In the genomic region with DNA sequence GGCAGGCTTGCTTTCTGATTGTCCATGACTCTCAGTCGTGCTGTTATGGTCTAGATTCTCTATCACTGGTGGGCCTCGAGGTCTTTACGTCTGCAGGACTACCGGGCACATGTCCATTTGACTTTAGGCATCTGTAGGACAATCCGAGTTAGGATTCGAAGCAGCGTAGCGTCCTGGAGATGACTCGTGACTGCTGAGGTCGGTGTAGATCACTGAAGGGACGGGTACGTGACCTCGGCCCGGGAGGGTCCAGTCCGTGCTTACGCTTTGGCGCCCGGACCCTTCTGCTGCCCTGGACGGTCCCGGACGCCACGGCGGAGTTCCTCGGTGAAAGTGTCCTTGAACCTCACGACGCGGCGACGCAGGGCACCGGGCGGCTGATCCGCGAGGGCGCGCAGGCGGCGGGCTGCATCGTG, we compare ENCODE assay signal across 8 mouse cellular contexts. TPM values are rescaled to one million over a fixed set of nuclear protein-coding genes. Genes with fewer than 3 reads are reported as not detected.
DNase-seq lines count a peak whose midpoint lies in the region; ATAC-seq and TF ChIP-seq lines count a peak whose summit lies in the region.

No protein-coding gene starts in this region.

- ATAC-seq in forebrain, embryonic 14.5 days = peak; percentile 64
- ATAC-seq in liver, embryonic 14.5 days (ENCODE audit: insufficient read depth) = peak; percentile 54

- H3K9ac ChIP-seq in forebrain, embryonic 14.5 days (ENCODE audit: low read length) = peak overlapping the region; percentile 90
- H3K9ac ChIP-seq in liver, embryonic 14.5 days (replicated peaks) = peak overlapping the region; percentile 92

- DNase-seq in layer of hippocampus, adult 2 months (ENCODE audit: low spot score in 2 of 2) = no peak
- no peak for DNase-seq in layer of hippocampus, postnatal 25 days (ENCODE audit: extremely low spot score in 1 of 2, low spot score in 1 of 2)
- peak; percentile 10 for DNase-seq in forebrain, embryonic 14.5 days (ENCODE audit: low spot score)
- no peak for DNase-seq in liver, embryonic 14.5 days (ENCODE audit: low read depth in 3 of 3, low spot score in 3 of 3)
- no peak for DNase-seq in right cerebral cortex, postnatal 14 days
- no peak for DNase-seq in urinary bladder, postnatal 36 days (ENCODE audit: low spot score in 2 of 2)
- no peak for DNase-seq in adrenal gland, adult (ENCODE audit: inconsistent age in 2 of 2, low spot score in 1 of 2)

- no peaks in the 10 kb centered on the region for H3K9me3 ChIP-seq in forebrain, embryonic 14.5 days (replicated peaks; ENCODE audit: control insufficient read depth, low read length)
- H3K9me3 ChIP-seq in liver, embryonic 14.5 days (ENCODE audit: control insufficient read depth, low read length) = no peaks in the 10 kb centered on the region

- H3K27ac ChIP-seq in layer of hippocampus, adult 2 months = peak overlapping the region; percentile 95
- peak overlapping the region; percentile 83 for H3K27ac ChIP-seq in bone marrow macrophage, adult 2 months (ENCODE audit: insufficient read depth, low read depth, low read length)
- H3K27ac ChIP-seq in forebrain, embryonic 14.5 days (ENCODE audit: low read depth, low read length) = peak overlapping the region; percentile 86
- H3K27ac ChIP-seq in liver, embryonic 14.5 days = peak overlapping the region; percentile 11

- peak overlapping the region; percentile 95 for H3K4me3 ChIP-seq in layer of hippocampus, adult 2 months
- peak overlapping the region; percentile 94 for H3K4me3 ChIP-seq in bone marrow macrophage, adult 2 months (ENCODE audit: insufficient read depth, low read length)
- peak overlapping the region; percentile 87 for H3K4me3 ChIP-seq in forebrain, embryonic 14.5 days (ENCODE audit: low read depth, low read length)
- H3K4me3 ChIP-seq in liver, embryonic 14.5 days (ENCODE audit: insufficient read depth in 1 of 2, low read depth in 2 of 2, low read length in 2 of 2) = peak overlapping the region; percentile 70 to 95

- H3K4me1 ChIP-seq in bone marrow macrophage, adult 2 months (ENCODE audit: control insufficient read depth, insufficient read depth, low read length) = peaks cover 18% of the 10 kb centered on the region
- peaks cover 18% of the 10 kb centered on the region for H3K4me1 ChIP-seq in forebrain, embryonic 14.5 days (ENCODE audit: control insufficient read depth, insufficient read depth, low read length)
- H3K4me1 ChIP-seq in liver, embryonic 14.5 days (replicated peaks; ENCODE audit: control insufficient read depth in 2 of 2, insufficient read depth in 2 of 2, low read length in 1 of 2) = peaks cover 2 to 15% of the 10 kb centered on the region in 2 experiments

- TF ChIP-seq POLR2A in bone marrow macrophage, adult 2 months (IDR thresholded peaks at IDR 0.05; ENCODE audit: borderline replicate concordance, low read depth, low read length) = no peak

- TF ChIP-seq CTCF in layer of hippocampus, adult 2 months (conservative IDR thresholded peaks at IDR 0.05) = no peak
- TF ChIP-seq CTCF in bone marrow macrophage, adult 2 months (IDR thresholded peaks at IDR 0.05; ENCODE audit: low read depth, low read length) = no peak
- TF ChIP-seq CTCF in liver, embryonic 14.5 days (IDR thresholded peaks at IDR 0.05; ENCODE audit: low read depth) = no peak

- peak overlapping the region; percentile 93 for H3K4me2 ChIP-seq in forebrain, embryonic 14.5 days (ENCODE audit: low read length)
- peak overlapping the region; percentile 96 for H3K4me2 ChIP-seq in liver, embryonic 14.5 days (ENCODE audit: low read depth)

- no peak for TF ChIP-seq EP300 in liver, embryonic 14.5 days (IDR thresholded peaks at IDR 0.05; ENCODE audit: low read depth)

- peaks cover 16% of the 10 kb centered on the region; the same call in 1 of the 2 replicates for H3K36me3 ChIP-seq in forebrain, embryonic 14.5 days (ENCODE audit: control insufficient read depth, insufficient read depth, low read length)
- H3K36me3 ChIP-seq in liver, embryonic 14.5 days (replicated peaks; ENCODE audit: control insufficient read depth, insufficient read depth, low read depth) = no peaks in the 10 kb centered on the region

- WGBS in forebrain, embryonic 14.5 days = under 1% methylated on average over 38 of the region's 38 CpGs
- WGBS in liver, embryonic 14.5 days (ENCODE audit: insufficient replicate concordance) = under 1% methylated on average over 38 of the region's 38 CpGs

- no peaks in the 10 kb centered on the region for H3K27me3 ChIP-seq in forebrain, embryonic 14.5 days (replicated peaks; ENCODE audit: control insufficient read depth, insufficient read depth, low read length)
- no peaks in the 10 kb centered on the region for H3K27me3 ChIP-seq in liver, embryonic 14.5 days (ENCODE audit: control insufficient read depth, insufficient read depth, low read length)

RNA-seq across cellular contexts. Expression of a gene that starts 0.4 kb away (rescaled TPM):
- total RNA-seq in layer of hippocampus, adult 2 months (2021) = 10 to 100 TPM; 37.6 to 42.1 TPM
- total RNA-seq in layer of hippocampus, postnatal 25 days (2021) = 10 to 100 TPM; 42.2 to 49.5 TPM
- polyA plus RNA-seq in bone marrow macrophage, adult 2 months (2012; ENCODE audit: insufficient read depth, insufficient read length, missing spikeins) = 49.1 and 52.0 TPM in 2 replicates
- polyA plus RNA-seq in forebrain, embryonic 14.5 days (2014; fragmentation: Nextera tagmentation; extraction: Ambion mirVana) = 127 and 136 TPM in 2 replicates
- 21.5 and 23.2 TPM in 2 replicates for polyA plus RNA-seq in liver, embryonic 14.5 days (2012; rRNA removed)
- polyA plus RNA-seq in liver, embryonic 14.5 days (2014; fragmentation: Nextera tagmentation; extraction: Ambion mirVana) = 42.3 and 45.3 TPM in 2 replicates

RNA-seq across cellular contexts. Expression of a gene that starts 0.4 kb away (rescaled TPM):
- 10 to 100 TPM; 49.5 to 52.3 TPM for total RNA-seq in layer of hippocampus, adult 2 months (2021)
- total RNA-seq in layer of hippocampus, postnatal 25 days (2021) = 10 to 100 TPM; 49.9 to 55.3 TPM
- polyA plus RNA-seq in bone marrow macrophage, adult 2 months (2012; ENCODE audit: insufficient read depth, insufficient read length, missing spikeins) = 52.3 and 64.4 TPM in 2 replicates
- 103 and 116 TPM in 2 replicates for polyA plus RNA-seq in forebrain, embryonic 14.5 days (2014; fragmentation: Nextera tagmentation; extraction: Ambion mirVana)
- polyA plus RNA-seq in liver, embryonic 14.5 days (2012; rRNA removed) = 10.7 and 25.1 TPM in 2 replicates
- 29.0 and 31.5 TPM in 2 replicates for polyA plus RNA-seq in liver, embryonic 14.5 days (2014; fragmentation: Nextera tagmentation; extraction: Ambion mirVana)

RNA-seq across cellular contexts. Expression of a gene that starts 14.3 kb away (rescaled TPM):
- total RNA-seq in layer of hippocampus, adult 2 months (2021) = 10 to 100 TPM; 11.9 to 15.6 TPM
- total RNA-seq in layer of hippocampus, postnatal 25 days (2021) = 10 to 100 TPM; 15.4 to 20.9 TPM
- 12.2 and 12.6 TPM in 2 replicates for polyA plus RNA-seq in bone marrow macrophage, adult 2 months (2012; ENCODE audit: insufficient read depth, insufficient read length, missing spikeins)
- polyA plus RNA-seq in forebrain, embryonic 14.5 days (2014; fragmentation: Nextera tagmentation; extraction: Ambion mirVana) = 0.91 and 2.2 TPM in 2 replicates
- polyA plus RNA-seq in liver, embryonic 14.5 days (2012; rRNA removed) = 0.15 and 0.31 TPM in 2 replicates
- 0.28 and 0.34 TPM in 2 replicates for polyA plus RNA-seq in liver, embryonic 14.5 days (2014; fragmentation: Nextera tagmentation; extraction: Ambion mirVana)

RNA-seq across cellular contexts. Expression of a gene that starts 55.2 kb away (rescaled TPM):
- 10 to 100 TPM; 37.5 to 37.6 TPM for total RNA-seq in layer of hippocampus, adult 2 months (2021)
- total RNA-seq in layer of hippocampus, postnatal 25 days (2021) = 10 to 100 TPM; 39.4 to 40.4 TPM
- 13.6 and 14.4 TPM in 2 replicates for polyA plus RNA-seq in bone marrow macrophage, adult 2 months (2012; ENCODE audit: insufficient read depth, insufficient read length, missing spikeins)
- polyA plus RNA-seq in forebrain, embryonic 14.5 days (2014; fragmentation: Nextera tagmentation; extraction: Ambion mirVana) = 7.5 and 9.5 TPM in 2 replicates
- polyA plus RNA-seq in liver, embryonic 14.5 days (2012; rRNA removed) = 3.5 and 4.7 TPM in 2 replicates
- 2.9 and 3.4 TPM in 2 replicates for polyA plus RNA-seq in liver, embryonic 14.5 days (2014; fragmentation: Nextera tagmentation; extraction: Ambion mirVana)

Comparison
In these comparisons a context has a peak if more than half of its experiments do, and no peak if none do; other contexts are left out.
1. H3K27ac ChIP-seq: peak in every context shown above with its lines; median percentile 95 in layer of hippocampus, adult 2 months; 86 in forebrain, embryonic 14.5 days; 83 in bone marrow macrophage, adult 2 months; 11 in liver, embryonic 14.5 days.